Mouse (Mus musculus) kidney, adult 2 months (tissue): ENCODE measurements around the gene Gm6614.

Source experiments
- CTCF ChIP-seq: fragments of 200-500 bp; conservative IDR thresholded peaks from 2 replicates; pipeline ENCODE4 v1.5.1; 2011; ENCODE audit warnings: low read depth, mild to moderate bottlenecking, control low read depth, low read length, moderate library complexity, mixed read lengths; ENCODE audit not compliant: insufficient read depth, insufficient read length
- POLR2A ChIP-seq: fragments of 200-500 bp; IDR thresholded peaks from one replicate; pipeline ENCODE4 v1.6.1; 2011; ENCODE audit warnings: low read depth, low read length, control low read depth

DNA sequence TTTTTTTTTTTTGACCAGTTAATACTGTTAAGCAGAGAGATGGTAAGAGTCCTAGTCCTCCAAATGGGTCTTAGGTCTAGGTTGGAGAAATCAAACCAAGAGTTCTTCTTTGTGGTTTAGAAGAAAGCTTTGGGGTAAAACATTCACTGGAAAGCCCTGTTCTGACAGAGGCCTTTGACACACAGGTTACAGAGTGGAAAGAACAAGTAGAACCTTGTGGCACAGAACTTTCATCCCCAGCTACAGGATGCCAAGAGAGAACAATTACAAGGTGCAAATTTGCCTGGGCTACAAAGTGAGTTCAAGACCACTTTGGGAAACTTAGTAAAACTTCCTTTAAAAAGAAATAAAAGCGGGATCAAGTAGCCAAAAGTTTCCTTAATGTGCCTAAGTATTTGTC lies 70.8 kb downstream of the Gm6614 start:
- TF ChIP-seq POLR2A (no peak), CTCF (no peak)
